Mouse (Mus musculus): ENCODE measurements at regions not wholly inside any gene's neighbourhood (a gene's known extent, or its start where the extent isn't known, plus 50 kb on each side); places are given as distances from the start of the nearest gene placed in this dataset.

DNA sequence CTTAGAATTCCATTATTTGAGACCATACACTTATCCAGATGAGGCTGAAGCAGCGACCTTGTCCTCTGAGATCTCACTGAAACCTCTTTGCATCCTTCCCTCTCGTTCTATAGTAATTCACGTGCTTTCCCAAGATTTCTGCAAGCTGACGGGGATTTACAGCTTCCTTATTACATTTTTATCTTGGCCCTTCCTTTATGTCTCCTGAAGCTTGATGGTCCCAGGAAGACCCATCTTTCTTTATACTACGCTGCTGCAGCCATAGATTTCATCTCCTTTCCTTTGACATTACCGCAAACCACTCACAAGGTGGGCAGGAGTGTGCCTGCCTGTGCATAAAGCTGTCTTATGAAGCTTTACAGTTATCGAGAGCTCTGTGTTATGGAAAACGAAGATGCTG, 63.3 kb upstream of the Rbms3 start:
- no peak for DNase-seq (ENCODE audit: low spot score in 2 of 2)

DNA sequence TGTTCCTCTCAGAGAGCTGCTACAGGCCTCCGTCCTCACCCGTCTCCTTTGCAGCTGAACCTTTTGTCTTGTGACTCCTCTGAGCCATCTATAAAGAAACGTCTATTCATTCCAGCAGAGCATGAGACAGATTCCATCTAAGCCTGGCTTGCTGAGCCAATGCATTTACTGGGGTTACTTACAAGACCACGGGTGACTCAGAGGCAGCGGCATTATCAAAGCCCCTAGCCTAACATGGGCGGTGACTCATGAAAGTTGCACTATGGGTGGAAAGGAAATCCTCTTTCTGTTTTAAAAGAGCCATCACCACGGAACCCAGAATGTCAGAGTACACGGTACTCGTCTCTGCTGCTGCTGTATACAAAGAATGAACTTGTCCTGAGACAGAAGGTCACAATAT, 62.8 kb upstream of the Rbms3 start:
- DNase-seq (ENCODE audit: low spot score in 2 of 2), result no peak

DNA sequence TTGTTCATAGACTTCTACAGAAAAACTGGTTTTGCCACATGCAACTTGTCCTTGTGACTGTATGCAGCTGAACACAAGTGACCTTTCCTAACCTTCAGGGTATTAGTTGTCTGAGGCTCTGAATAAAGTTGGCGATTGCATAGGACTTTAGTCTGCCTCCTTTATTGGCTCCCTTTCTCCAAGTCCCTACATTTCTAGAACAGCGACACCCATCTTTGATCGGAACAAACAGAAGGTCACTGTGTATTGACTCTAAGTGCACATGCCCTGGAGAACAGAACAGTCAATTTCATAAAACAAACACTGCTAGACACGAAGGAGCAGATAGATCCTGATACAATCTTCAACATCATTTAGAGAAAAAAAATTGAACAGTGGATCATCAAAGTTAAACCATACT, 60.2 kb upstream of the Rbms3 start:
- DNase-seq (ENCODE audit: low spot score in 2 of 2), result no peak
